Mouse (Mus musculus) brain, embryonic 14.5 days (tissue): Measurements from ENCODE around the gene Ugt1a6a. TPM values are rescaled to one million over a fixed set of nuclear protein-coding genes. Genes with fewer than 3 reads are reported as not detected.

Experiments
- DNase-seq: peaks from one replicate; pipeline ENCODE4 v3.0.0-alpha.2; 2011; ENCODE audit warnings: low read depth
- CTCF ChIP-seq: fragments of 200-500 bp; IDR thresholded peaks from 2 replicates; pipeline ENCODE4 v1.5.1; 2012; ENCODE audit warnings: inconsistent platforms, mild to moderate bottlenecking, moderate library complexity, borderline replicate concordance; ENCODE audit not compliant: insufficient read depth, insufficient read length; ENCODE audit errors: extremely low read depth
- POLR2A ChIP-seq: fragments of 200-500 bp; IDR thresholded peaks from 2 replicates; pipeline ENCODE4 v1.6.1; 2012; ENCODE audit warnings: mild to moderate bottlenecking, inconsistent platforms, borderline replicate concordance; ENCODE audit not compliant: poor library complexity, insufficient read depth, insufficient read length, severe bottlenecking; ENCODE audit errors: extremely low read depth
- polyA plus RNA-seq: library from polyadenylated mRNA; depleted of rRNA; stranded (reverse); fragments of >200 nt; gene quantifications from 2 replicates; pipeline ENCODE4 v1.2.3, GENCODE M21; 2012

Ugt1a6a gene
- polyA plus RNA-seq, 1 experiment, result 2.0 TPM

- no peak for TF ChIP-seq CTCF
- no peak for TF ChIP-seq POLR2A
- DNase-seq, result no peak
Observed at GRCm38 (mm10) chr1:88255989-88256754, 121.6 kb downstream of the Ugt1a6a start.

GRCm38 (mm10) chr1:88256886-88257663 lies 122.5 kb downstream of the Ugt1a6a start:
- TF ChIP-seq POLR2A (no peak), CTCF (no peak)
- no peak for DNase-seq

GRCm38 (mm10) chr1:88257681-88258080 lies 123.1 kb downstream of the Ugt1a6a start:
- no peak for DNase-seq
- TF ChIP-seq POLR2A (no peak), CTCF (no peak)

GRCm38 (mm10) chr1:88258361-88258760 lies 123.8 kb downstream of the Ugt1a6a start:
- TF ChIP-seq POLR2A (no peak), CTCF (no peak)
- DNase-seq, result no peak

GRCm38 (mm10) chr1:88258881-88259642 lies 124.5 kb downstream of the Ugt1a6a start:
- DNase-seq, result peak; percentile 47
- TF ChIP-seq CTCF (no peak), POLR2A (no peak)

GRCm38 (mm10) chr1:88259643-88260024 lies 125.0 kb downstream of the Ugt1a6a start:
- TF ChIP-seq CTCF (no peak), POLR2A (no peak)
- no peak for DNase-seq

GRCm38 (mm10) chr1:88260114-88260513 lies 125.5 kb downstream of the Ugt1a6a start:
- DNase-seq, result no peak
- no peak for TF ChIP-seq POLR2A

- DNase-seq, result no peak
- TF ChIP-seq CTCF (no peak), POLR2A (no peak)
Observed at GRCm38 (mm10) chr1:88260604-88261377, 126.2 kb downstream of the Ugt1a6a start.

- DNase-seq, result no peak
- TF ChIP-seq POLR2A (no peak), CTCF (no peak)
Observed at GRCm38 (mm10) chr1:88261706-88262105, 127.1 kb downstream of the Ugt1a6a start.

GRCm38 (mm10) chr1:88262255-88262654 lies 127.6 kb downstream of the Ugt1a6a start:
- TF ChIP-seq CTCF (no peak), POLR2A (no peak)
- DNase-seq, result peak; percentile 82
